ENCODE assay signal across 8 mouse cellular contexts in the genomic region with DNA sequence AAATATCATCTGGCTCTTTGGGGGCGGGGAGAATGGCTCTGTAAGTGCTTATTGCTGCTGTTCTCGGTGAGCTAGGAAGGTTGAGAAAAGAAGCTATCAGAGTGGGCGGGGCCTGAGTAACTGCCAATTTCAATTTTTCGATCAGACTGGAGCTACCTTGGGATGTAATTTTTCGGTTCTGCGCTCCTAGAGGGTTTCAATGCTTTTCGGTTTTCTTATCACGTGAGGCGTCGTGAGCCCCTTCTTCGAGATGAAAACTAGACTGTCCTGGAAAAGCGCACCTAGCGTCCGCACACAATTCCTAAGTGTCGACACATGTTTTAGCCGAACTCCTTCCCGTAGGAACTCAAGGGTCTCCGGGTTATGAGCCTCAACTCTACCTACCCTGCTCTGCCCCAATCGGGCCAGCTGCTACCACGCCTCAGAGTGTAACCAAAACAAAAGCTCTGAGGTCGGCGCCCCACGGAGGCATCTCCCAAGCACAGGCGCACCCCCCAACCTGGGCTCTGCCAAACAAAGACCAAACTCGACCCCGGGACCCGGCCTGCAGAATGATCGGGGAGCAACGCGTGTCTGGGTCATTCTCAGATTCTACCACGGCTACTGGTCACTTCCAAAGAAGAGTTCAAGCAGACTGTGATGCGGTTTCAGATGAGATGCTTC. TPM values are rescaled to one million over a fixed set of nuclear protein-coding genes. Genes with fewer than 3 reads are reported as not detected.
DNase-seq lines count a peak whose midpoint lies in the region; ATAC-seq and TF ChIP-seq lines count a peak whose summit lies in the region.

No protein-coding gene starts in this region.

- H3K27ac ChIP-seq in forebrain, postnatal 0 days (ENCODE audit: low read depth, low read length): peak overlapping the region; percentile 60
- H3K27ac ChIP-seq in hindbrain, embryonic 16.5 days (ENCODE audit: low read depth, low read length): peak overlapping the region; percentile 60

- TF ChIP-seq CTCF in forebrain, postnatal 0 days (IDR thresholded peaks at IDR 0.05; ENCODE audit: low read depth): peak; percentile 44

- ATAC-seq in forebrain, postnatal 0 days: peak; percentile 17
- ATAC-seq in hindbrain, embryonic 16.5 days: peak; percentile 55
- peak; percentile 54 for ATAC-seq in megakaryocyte-erythroid progenitor cell, adult 5-6 weeks (replicated peaks; ENCODE audit: low FRiP score, low TSS enrichment, poor library complexity, severe bottlenecking)

- peak overlapping the region; percentile 69 for H3K4me2 ChIP-seq in forebrain, postnatal 0 days (ENCODE audit: low read depth)
- H3K4me2 ChIP-seq in hindbrain, embryonic 16.5 days (ENCODE audit: low read length): peak overlapping the region; percentile 83

- WGBS in forebrain, postnatal 0 days: 1% methylated on average over 32 of the region's 32 CpGs
- under 1% methylated on average over 32 of the region's 32 CpGs for WGBS in hindbrain, embryonic 16.5 days

- H3K4me3 ChIP-seq in forebrain, postnatal 0 days (ENCODE audit: low read depth, low read length): peak overlapping the region; percentile 76
- peak overlapping the region; percentile 75 for H3K4me3 ChIP-seq in hindbrain, embryonic 16.5 days (ENCODE audit: low read length)

- H3K27me3 ChIP-seq in forebrain, postnatal 0 days (ENCODE audit: insufficient read depth, low read length): no peaks in the 10 kb centered on the region
- H3K27me3 ChIP-seq in hindbrain, embryonic 16.5 days (replicated peaks; ENCODE audit: control insufficient read depth, insufficient read depth, low read length): no peaks in the 10 kb centered on the region

- DNase-seq in adrenal gland, adult 18-20 months (ENCODE audit: low spot score in 2 of 2): peak; percentile 37 to 45
- DNase-seq in adrenal gland, adult 2 months: no peak
- peak; percentile 41 for DNase-seq in c-Kit-negative CD71-positive TER-119-positive erythroid progenitor cells, embryonic 14.5 days (ENCODE audit: low read depth, low spot score)
- DNase-seq in forebrain, postnatal 0 days: peak; percentile 70
- DNase-seq in left cerebral cortex, postnatal 25 days (ENCODE audit: low spot score in 2 of 2): peak; percentile 30 to 34
- DNase-seq in spleen, postnatal 36 days (ENCODE audit: low spot score in 2 of 2): peak; percentile 36 to 48

- no peaks in the 10 kb centered on the region for H3K9me3 ChIP-seq in forebrain, postnatal 0 days (ENCODE audit: low read length)
- no peaks in the 10 kb centered on the region for H3K9me3 ChIP-seq in hindbrain, embryonic 16.5 days (ENCODE audit: control insufficient read depth, low read length)

- intact Hi-C loops in left cerebral cortex, postnatal 25 days (cut with DNase I): loop anchor here (1.0 to 5.0 kb wide), 2 partner anchors 33 to 39 kb away; a partner anchor contains a TSS

- peak overlapping the region; percentile 64 for H3K9ac ChIP-seq in forebrain, postnatal 0 days
- peak overlapping the region; percentile 75 for H3K9ac ChIP-seq in hindbrain, embryonic 16.5 days (ENCODE audit: low read depth, low read length)

- H3K4me1 ChIP-seq in forebrain, postnatal 0 days (ENCODE audit: insufficient read depth): no peaks in the 10 kb centered on the region
- no peaks in the 10 kb centered on the region for H3K4me1 ChIP-seq in hindbrain, embryonic 16.5 days (ENCODE audit: control insufficient read depth, insufficient read depth, low read depth, low read length)

- H3K36me3 ChIP-seq in forebrain, postnatal 0 days (ENCODE audit: insufficient read depth): no peaks in the 10 kb centered on the region
- H3K36me3 ChIP-seq in hindbrain, embryonic 16.5 days (ENCODE audit: control insufficient read depth, insufficient read depth, low read length): 0 out of 2 replicates have a peak, but pooled peaks cover 3% of the 10 kb centered on the region

RNA-seq across cellular contexts. Expression of a gene that starts 0.8 kb away (rescaled TPM):
- total RNA-seq in adrenal gland, adult 18-20 months (2021): 1 to 10 TPM; 7.1 to 7.6 TPM
- total RNA-seq in adrenal gland, adult 2 months (2021): 1 to 10 TPM; 6.1 to 9.3 TPM
- 0.27 and 0.34 TPM in 2 replicates for polyA plus RNA-seq in adrenal gland, adult 2 months (2012; rRNA removed)
- total RNA-seq in forebrain, postnatal 0 days (2014; rRNA removed): 9.4 and 10.0 TPM in 2 replicates
- polyA plus RNA-seq in forebrain, postnatal 0 days (2015; fragmentation: Nextera tagmentation; extraction: Ambion mirVana): 6.5 and 7.3 TPM in 2 replicates
- 9.5 and 11.6 TPM in 2 replicates for polyA plus RNA-seq in hindbrain, embryonic 16.5 days (2015; fragmentation: Nextera tagmentation; extraction: Ambion mirVana)
- total RNA-seq in left cerebral cortex, postnatal 25 days (2021): 10 to 100 TPM; 13.7 to 14.2 TPM
- total RNA-seq in megakaryocyte-erythroid progenitor cell, adult 5-6 weeks (2014; fragmentation: Nextera tagmentation): 19.2 and 21.7 TPM in 2 replicates
- 15.8 and 32.9 TPM in 2 replicates for total RNA-seq in megakaryocyte-erythroid progenitor cell, adult 5-6 weeks (2017)

RNA-seq across cellular contexts. Expression of a gene that starts 32.3 kb away (rescaled TPM):
- total RNA-seq in adrenal gland, adult 18-20 months (2021): 100 to 1,000 TPM; 715 to 723 TPM
- 100 to 1,000 TPM; 706 to 786 TPM for total RNA-seq in adrenal gland, adult 2 months (2021)
- 10.3 and 11.0 TPM in 2 replicates for polyA plus RNA-seq in adrenal gland, adult 2 months (2012; rRNA removed)
- 576 and 901 TPM in 2 replicates for total RNA-seq in forebrain, postnatal 0 days (2014; rRNA removed)
- 584 and 740 TPM in 2 replicates for polyA plus RNA-seq in forebrain, postnatal 0 days (2015; fragmentation: Nextera tagmentation; extraction: Ambion mirVana)
- 404 and 411 TPM in 2 replicates for polyA plus RNA-seq in hindbrain, embryonic 16.5 days (2015; fragmentation: Nextera tagmentation; extraction: Ambion mirVana)
- 100 to 1,000 TPM; 358 to 366 TPM for total RNA-seq in left cerebral cortex, postnatal 25 days (2021)
- 2,115 and 2,210 TPM in 2 replicates for total RNA-seq in megakaryocyte-erythroid progenitor cell, adult 5-6 weeks (2014; fragmentation: Nextera tagmentation)
- 2,337 and 2,464 TPM in 2 replicates for total RNA-seq in megakaryocyte-erythroid progenitor cell, adult 5-6 weeks (2017)

RNA-seq across cellular contexts. Expression of a gene that starts 38.7 kb away (rescaled TPM):
- 1 to 10 TPM; 1.4 to 1.6 TPM for total RNA-seq in adrenal gland, adult 18-20 months (2021)
- 1 to 10 TPM in 1 of 2 experiments, under 1 TPM in 1; 0.78 to 2.0 TPM for total RNA-seq in adrenal gland, adult 2 months (2021)
- polyA plus RNA-seq in adrenal gland, adult 2 months (2012; rRNA removed): 0.37 and 0.40 TPM in 2 replicates
- 1.8 and 2.2 TPM in 2 replicates for total RNA-seq in forebrain, postnatal 0 days (2014; rRNA removed)
- polyA plus RNA-seq in forebrain, postnatal 0 days (2015; fragmentation: Nextera tagmentation; extraction: Ambion mirVana): 0.50 and 1.2 TPM in 2 replicates
- 1.5 and 1.6 TPM in 2 replicates for polyA plus RNA-seq in hindbrain, embryonic 16.5 days (2015; fragmentation: Nextera tagmentation; extraction: Ambion mirVana)
- 1 to 10 TPM; 8.9 to 9.4 TPM for total RNA-seq in left cerebral cortex, postnatal 25 days (2021)
- 4.5 and 5.4 TPM in 2 replicates for total RNA-seq in megakaryocyte-erythroid progenitor cell, adult 5-6 weeks (2014; fragmentation: Nextera tagmentation)
- total RNA-seq in megakaryocyte-erythroid progenitor cell, adult 5-6 weeks (2017): 6.1 and 7.2 TPM in 2 replicates

RNA-seq across cellular contexts. Expression of a gene that starts 39.9 kb away (rescaled TPM):
- total RNA-seq in adrenal gland, adult 18-20 months (2021): 10 to 100 TPM; 20.9 to 25.2 TPM
- total RNA-seq in adrenal gland, adult 2 months (2021): 10 to 100 TPM; 16.7 to 25.3 TPM
- polyA plus RNA-seq in adrenal gland, adult 2 months (2012; rRNA removed): 4.2 and 4.6 TPM in 2 replicates
- total RNA-seq in forebrain, postnatal 0 days (2014; rRNA removed): 22.3 and 23.7 TPM in 2 replicates
- polyA plus RNA-seq in forebrain, postnatal 0 days (2015; fragmentation: Nextera tagmentation; extraction: Ambion mirVana): 9.9 and 15.6 TPM in 2 replicates
- 21.0 and 23.0 TPM in 2 replicates for polyA plus RNA-seq in hindbrain, embryonic 16.5 days (2015; fragmentation: Nextera tagmentation; extraction: Ambion mirVana)
- 10 to 100 TPM; 46.3 to 47.6 TPM for total RNA-seq in left cerebral cortex, postnatal 25 days (2021)
- total RNA-seq in megakaryocyte-erythroid progenitor cell, adult 5-6 weeks (2014; fragmentation: Nextera tagmentation): 25.0 and 34.7 TPM in 2 replicates
- total RNA-seq in megakaryocyte-erythroid progenitor cell, adult 5-6 weeks (2017): 44.4 and 53.5 TPM in 2 replicates
